Mouse (Mus musculus): ENCODE data around the gene Shisal2a.

Gene Shisal2a

DNA sequence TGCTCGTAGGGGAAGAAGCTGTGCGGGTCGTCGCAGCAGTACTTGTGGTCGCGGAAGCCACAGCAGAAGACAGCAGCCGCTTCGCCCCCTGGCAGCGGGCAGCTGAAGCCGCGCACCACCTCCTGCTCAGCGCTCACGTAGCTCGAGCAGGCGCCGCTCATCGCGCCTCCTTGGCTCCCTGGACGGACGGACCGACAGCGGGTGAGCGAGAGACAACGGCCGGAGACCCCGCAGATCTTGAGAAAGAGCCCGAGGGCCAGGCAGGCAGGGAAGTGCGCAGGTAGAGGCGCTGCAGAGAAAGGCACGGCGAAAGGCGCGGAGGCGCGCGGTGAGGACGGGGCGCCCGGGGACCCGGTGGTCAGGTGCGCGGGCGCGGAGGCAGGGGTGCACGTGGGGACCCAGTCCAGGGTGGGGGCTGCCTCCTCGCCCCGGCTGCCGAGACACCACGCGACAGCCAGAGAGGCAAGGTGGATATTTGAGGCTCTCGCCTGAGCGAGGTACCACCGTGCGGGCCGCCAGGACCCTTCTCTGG, at the start of gene Shisal2a:
Gene Shisal2a, minus strand, starts transcription at position 167 of the 532 bp plus-strand sequence.
- peak; percentile 15 for DNase-seq

DNA sequence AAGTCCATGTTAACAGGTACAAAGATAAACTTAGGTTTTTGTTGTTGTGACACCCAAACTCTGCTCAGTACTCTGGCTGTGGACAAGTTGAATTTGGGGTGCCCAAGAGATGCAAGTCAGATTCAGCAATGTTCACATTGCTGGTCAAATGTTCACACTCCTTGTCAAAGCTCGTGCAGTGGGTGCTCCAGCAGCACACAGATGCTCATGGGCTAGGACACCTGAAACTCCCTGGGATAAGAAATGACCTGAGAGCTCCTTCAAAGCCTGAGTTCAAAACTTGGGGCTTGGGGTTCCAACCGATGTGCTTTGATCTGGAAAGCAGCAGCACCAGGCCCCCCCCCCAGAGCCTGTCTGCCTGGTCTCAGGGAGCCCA, 48.4 kb upstream of the Shisal2a start:
- DNase-seq, result no peak

DNA sequence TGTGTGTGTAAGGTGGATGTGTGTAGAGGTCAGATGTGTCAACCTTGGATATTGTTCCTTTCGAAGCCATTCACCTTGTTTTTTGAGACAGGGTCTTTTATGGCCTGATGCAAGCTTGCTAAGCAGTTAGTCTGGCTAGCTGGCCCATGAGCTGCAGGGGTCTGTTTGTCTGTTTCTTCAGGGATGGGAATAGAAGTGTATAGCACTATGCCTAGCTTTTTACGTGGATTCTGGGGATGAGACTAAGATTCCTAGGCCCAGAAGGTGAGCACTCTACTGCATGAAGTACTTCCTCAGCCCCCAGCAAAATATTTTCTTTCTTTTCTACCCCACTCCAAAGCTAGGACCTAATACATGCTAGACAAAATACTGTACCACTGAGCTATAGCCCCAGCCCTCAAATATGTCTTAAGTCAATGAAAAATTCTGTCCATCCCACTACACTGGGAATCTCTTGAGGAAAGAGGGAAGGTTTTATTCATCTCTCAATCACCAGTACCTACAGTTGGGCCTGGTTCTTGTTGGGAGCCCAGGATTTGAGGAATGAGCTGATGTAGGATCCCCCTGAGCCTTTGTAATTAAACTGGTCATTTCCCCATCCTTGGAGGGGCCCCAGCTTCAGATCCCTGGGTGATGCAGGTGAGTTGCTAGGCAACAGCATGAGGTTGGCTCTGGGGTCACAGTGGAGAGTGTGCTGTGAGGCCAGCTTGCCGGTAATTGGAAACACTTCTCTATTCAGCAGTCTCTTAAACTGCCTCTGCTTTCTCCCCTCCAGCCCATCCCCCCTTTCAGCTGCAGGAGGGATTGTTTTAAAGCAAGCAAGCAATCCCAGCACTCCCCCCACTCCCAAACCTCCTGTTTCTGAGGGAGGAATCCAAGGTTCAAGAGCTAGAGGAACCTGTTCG, 47.8 kb upstream of the Shisal2a start:
- DNase-seq, result peak; percentile 25

DNA sequence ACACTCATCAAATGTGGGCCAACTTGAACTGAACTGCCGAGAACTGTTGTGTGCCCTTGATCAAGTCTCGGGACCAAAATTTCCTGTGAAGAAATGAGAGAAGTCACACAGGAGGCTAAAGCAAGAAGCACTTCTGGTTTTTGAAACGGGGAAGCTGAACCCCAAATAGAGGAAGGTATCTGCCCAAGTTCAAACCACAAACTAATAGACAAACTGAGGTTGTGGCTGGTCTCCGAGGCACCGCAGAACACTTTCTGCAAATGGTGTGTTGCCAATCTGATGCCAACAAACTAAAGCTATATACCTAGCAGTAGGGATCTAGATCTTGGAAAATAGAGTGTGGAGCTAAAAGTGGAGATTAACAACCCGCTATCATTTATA, 45.2 kb upstream of the Shisal2a start:
- DNase-seq, result no peak

DNA sequence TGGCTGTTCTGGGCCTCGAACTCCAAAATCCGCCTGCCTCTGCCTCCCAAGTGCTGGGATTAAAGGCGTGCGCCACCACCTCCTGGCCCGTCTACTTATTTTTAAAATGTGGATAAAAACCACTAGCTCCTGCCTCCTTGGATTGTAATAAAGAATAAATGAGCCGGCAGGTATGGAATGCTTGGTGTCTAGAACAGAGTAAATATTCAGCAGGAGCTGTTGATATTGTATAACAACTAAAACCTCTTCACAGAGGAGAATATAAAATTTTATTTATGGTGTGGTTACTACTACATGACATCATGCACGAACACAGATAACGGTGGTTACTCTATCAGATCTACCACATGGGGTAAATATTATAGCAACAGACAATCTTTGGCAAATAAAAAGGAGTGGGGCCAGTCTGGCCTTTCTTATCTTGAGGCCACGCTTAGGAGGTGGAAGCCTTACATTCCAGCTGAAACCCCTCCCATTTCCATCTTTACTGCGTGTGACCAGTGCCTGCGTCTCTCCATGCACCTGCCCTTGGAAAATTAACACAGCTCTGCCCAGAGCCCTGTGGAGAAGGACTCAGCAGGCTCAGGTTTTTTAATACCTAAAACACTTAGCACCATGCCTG, 44.7 kb upstream of the Shisal2a start:
- DNase-seq, result no peak

DNA sequence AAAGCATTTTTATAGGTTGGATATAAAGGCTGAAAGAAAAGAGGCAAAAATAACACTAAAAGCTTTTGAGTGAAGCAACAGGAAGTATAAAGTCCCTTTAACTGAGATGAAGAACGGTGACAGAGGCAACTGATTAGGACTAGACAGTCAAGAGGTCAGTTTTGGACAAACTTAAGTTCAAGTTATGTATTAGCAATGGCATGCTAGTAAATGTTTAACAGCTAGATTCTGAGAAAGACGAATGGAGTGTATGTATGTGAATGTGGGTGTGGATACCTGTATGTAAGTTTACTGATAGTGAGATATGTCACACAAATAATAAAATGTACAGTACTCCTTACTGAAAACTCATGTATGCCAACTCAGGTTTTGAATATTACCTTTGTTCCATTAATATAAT, 41.4 kb upstream of the Shisal2a start:
- DNase-seq, result no peak

DNA sequence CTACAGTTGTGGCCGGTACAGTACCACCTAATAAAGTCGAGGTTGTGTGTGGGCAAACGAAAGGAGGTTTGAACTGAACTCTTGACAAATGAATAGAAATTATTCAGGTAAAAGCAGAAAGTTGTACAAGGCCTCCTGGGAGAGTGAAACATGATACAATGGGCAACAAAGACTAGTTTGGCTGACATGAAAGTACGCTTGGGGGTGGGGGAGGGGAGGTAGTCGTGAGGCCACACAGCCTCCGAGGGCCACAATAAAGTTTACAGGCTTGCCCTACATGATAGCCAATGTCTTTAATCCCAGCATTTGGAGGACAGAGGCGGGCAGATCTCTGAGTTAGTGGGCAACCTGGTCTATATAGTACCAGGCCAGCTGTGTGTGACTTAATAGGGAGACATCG, 24.5 kb upstream of the Shisal2a start:
- DNase-seq, result no peak

DNA sequence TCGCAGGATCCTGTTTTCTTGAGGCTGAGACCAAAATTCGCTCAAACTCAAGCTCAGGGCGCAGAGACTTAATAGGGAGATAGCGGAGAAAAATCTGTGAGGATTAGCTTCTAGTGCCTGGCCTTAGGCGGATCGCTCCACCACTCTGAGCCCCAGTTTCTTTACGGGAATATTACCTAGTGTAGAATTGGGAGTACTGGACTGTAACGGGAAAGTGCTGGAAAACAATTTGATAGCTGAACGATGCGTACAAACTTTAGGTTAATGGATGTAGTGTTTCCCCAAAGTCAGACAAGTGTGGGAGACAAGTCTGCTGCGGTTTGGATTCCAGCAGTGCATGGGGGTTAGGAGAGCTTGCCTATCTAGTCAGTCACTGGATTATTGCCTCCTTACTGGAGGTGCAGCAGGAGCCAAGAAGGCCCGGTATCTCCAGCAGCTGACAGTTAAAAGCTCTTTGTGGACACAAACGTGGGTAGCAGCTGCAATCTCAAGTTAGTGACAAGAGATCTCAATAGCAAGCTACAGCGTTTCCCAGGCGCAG, 23.8 kb upstream of the Shisal2a start, which contains the start of gene Gpx7:
Gene Gpx7, minus strand, starts transcription at position 101 of the 541 bp plus-strand sequence.
- DNase-seq, result no peak

DNA sequence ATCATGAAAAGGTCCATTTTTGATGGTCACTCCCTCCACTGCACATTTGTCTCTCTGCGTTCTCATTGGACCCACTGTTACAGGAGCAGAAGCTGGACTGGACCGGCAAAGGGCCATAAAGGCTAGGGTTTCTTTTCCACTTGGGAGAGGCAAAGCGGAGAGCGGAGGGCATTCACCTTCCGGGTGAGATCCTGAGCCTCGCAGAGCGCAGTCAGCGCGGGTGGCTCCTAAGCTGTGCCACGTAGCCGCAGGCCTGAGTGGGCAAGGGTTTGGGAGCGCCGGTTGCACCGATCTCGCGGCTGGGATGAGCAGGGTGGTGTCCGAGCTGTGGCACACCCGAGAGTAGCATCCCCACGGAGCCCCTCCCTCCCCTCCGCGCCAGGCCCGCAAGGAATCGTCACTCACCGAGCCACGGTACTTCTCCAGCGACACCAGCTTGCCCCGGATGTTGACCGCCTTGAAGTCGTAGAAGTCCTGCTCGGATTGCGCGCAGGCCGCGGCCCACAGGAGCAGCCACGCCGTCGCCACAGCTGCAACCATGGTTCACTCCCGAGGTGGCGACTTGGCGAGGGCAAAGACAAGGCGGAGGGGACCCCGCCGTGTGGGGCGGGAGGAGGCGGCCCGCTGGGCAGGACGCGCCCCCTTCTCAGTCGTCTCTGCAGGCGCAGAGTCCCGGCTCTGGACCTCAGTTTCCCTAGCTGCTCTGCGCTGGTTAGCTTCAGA, 23.1 kb upstream of the Shisal2a start:
- DNase-seq, result no peak

DNA sequence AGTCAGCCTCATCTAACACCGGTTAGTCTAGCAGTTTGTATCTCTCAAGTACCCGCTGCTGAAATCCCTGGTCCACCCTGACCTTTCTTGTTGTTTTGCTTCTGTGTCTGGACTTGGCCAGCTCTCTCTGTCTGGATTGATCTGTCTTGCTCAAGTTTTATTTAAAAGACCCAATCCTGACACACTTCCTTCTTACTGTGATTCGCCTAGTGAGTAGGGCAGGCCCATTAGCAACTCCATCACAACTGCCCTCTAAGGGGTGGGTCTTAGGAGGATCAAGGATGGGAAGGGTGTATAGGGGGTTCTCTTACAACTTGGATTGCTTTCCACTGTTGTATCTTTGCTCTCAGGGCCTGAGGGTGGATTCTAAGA, 22.6 kb upstream of the Shisal2a start:
- no peak for DNase-seq

DNA sequence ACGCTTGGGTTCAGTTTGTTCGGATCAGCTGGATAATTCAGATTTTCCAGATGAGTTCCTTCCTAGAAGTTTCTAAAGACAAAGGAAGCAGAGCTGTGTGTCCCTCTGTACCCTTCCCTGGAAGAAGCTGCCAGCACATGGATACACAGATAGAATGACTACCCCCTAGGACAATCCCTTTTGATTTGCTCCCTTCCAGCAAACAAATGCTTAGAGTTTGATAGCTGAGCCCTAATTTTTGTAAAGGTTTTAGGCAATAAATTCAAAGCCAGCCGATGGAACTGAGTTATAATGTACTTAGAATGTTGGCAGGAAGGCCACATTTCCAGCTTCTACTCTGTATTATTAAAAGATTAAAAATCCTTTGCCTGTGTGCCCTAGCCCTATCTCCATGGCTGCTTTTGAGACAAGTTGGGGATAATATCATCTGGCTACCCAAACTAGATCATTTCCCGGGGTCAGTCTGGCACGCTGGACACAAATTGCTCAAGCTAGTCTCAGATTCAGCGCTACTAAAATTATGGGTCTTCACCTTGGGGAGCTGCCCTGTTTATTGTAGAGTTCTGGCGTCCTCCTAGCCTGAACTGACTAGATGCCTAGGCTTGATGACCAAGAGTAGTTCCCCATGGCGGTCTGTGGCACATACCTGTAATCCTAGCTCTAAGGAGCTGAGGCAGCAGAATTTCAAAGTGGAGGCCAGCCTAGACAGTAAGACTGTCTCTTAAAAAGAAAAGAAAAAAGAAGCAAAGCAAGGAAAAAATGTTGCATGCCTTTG, 20.9 kb upstream of the Shisal2a start:
- no peak for DNase-seq

DNA sequence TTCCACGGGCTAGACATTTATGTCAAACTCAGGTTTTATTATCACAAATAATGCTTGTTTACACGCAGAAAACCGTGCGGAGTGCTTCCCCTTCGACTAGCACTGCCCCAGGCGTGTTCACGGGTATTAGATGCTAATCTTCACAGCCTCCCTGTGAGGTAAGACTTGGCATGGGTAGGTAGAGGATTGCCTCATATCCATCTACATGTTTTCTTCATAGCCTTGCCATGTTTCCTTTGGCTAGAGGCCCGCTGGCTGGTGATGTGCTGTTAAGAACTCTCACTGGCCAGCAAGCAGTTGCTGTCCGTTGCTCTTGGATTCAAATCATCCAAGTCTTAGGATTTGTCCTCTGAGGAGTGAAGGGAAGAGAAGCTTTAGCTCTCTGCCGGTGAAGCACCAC, 17.2 kb upstream of the Shisal2a start:
- DNase-seq, result no peak

DNA sequence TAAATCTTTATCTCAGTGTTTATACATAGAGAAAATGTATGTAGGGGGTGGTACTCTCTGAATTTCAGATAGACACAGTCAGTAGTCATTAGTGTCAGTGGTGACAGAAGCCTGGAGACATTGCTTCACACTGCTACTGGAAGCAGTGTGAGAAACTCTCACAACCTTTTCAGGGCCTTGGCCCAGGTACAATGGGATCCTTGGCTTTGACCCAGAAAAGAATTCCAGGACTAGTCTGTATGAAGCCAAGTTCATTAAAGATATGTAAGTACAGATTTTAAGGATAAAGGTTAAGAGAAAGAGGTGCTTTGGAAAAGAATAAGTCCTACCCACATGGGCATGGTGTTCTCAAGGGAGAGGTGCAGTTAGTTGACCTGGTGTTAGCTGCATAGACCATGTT, 11.1 kb upstream of the Shisal2a start:
- no peak for DNase-seq

DNA sequence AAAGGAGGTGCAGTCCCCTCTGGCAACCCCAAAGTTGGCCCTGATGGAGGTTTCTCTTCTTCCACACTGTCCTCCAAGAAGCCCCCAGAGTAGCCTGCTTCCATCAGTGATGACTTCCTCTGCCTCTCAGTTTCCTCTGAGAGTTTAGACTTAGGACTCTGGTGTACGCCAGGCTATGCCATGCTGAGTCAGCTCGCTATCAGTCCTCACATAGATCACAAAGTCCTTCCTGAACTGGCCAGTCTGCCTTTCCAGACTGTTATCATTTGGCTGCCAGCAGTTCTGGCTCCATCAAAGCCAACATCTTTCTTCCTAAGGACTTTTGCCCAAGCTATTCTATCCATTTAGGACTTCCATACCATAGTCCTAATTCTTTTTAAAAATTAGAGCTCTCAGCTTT, 9.4 kb upstream of the Shisal2a start:
- DNase-seq, result no peak

DNA sequence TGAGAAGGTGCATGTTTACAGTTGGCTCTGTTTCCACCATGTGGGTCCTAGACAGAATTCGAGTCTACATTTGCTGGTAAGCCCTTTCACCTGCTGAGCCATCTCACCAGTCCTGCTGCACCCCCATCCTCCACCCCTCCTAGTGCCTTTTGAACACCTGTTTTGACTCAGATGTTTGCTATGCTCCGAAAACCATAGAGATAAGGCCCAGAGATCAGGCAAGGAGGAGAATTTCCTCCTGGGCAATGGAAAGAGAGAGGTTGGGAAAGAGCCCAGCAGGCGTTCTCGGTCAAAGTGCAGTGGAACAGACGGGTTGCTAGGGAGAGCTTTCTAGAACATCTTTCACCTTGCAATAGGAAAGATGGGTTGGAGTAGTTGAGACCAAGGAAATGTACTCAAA, 8.0 kb upstream of the Shisal2a start:
- no peak for DNase-seq

DNA sequence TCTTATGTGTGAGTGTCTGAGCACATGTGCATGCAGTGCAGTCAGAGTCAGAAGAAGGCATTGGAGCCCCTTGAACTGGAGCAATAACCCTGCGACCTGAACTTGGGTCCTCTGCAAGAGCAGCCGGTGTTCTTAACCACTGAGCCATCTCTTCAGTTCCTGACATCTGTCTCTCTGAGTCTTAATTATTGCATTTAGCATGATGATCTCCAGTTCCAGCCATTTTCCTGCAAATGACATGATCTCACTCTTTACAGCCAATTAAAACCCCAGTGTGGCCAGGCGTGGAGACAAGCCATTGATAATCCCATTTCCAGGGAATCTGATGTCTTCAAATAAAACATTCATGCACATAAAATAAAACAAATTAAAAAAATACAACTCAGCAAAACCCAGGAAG, 5.6 kb upstream of the Shisal2a start:
- DNase-seq, result no peak

DNA sequence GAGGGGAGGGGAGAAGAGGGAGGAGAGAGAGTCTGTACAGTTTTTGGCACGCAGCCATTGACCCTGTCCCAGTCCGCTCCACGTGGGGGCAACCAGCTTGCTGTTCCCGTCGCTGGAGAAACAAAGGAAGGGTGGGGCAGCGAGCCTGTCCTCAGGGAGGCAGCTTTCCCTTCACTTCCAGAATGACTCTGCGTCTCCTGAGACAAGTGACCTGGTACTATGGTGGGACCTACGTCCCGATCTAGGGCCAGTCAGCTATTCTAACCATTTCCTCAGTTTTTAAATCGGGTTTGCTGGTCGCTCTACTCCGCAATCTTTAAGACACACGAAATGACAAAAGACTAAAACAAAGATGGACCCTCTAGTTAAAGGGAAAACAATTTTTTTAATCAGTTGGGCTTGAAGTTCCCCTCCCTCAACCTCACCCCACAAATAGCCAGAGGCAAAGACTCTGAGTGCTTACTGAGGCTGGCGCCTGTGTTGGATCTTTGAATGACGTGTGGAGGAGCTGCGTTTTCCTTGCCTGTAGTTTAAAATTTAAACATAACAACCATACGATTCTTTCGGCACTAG, 4.6 kb upstream of the Shisal2a start:
- DNase-seq, result peak; percentile 74

DNA sequence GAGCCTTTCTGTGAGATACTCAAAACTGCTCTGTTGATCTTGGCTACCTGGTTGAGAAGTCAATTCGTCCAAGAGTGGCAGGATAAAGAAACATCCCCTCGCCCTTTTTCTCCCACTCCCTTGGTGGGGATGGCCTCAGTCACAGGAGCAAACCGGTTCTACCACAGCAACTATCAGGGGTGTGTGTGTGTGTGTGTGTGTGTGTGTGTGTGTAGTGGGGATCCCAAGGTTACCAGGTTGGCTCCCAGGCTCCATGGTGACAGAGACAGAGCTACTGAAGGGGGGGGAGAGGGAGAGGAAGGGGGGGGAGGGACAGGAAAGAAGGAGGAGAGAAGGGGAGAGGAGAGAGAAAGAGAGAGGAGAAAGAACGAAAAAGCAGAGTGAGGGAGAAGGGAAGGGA, 4.0 kb upstream of the Shisal2a start:
- DNase-seq, result no peak

DNA sequence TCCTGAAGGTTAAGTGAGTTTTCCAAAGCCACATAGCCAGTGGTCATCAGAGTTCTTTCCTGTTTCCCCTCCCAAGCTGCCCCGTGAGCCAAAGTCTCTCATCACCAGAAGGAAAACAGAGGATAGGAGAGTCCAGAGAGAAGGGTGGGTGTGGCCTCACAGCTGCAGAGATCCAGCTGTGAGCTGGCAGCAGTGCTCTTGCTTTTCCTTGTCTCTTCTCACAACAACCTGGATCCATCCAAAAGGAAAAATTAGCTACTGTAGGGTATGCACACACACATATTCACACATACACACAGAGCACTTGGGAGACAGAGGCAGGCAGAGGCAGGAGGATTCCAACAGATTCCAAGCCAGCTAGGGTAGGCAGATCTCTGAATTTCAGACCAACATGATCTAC, 2.9 kb upstream of the Shisal2a start:
- no peak for DNase-seq

DNA sequence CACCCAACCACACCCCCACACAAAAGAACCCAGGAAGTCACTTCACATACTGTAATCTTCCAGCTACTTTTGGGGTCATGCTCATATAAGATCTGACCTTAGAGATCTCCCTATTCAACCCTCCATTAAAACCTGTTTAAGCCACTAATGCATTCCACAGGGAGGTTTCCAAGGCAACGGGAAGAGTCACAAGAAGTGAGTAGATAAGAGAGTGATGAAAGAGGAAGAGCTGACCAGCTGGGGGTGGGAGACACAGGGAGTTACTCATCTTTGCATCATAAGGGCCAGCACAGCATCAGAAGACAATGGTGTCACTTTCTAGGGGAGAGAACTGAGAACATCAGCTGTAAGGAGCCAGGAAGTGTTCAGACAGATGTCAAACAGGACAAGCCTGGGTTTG, 3.0 kb downstream of the Shisal2a start:
- no peak for DNase-seq

DNA sequence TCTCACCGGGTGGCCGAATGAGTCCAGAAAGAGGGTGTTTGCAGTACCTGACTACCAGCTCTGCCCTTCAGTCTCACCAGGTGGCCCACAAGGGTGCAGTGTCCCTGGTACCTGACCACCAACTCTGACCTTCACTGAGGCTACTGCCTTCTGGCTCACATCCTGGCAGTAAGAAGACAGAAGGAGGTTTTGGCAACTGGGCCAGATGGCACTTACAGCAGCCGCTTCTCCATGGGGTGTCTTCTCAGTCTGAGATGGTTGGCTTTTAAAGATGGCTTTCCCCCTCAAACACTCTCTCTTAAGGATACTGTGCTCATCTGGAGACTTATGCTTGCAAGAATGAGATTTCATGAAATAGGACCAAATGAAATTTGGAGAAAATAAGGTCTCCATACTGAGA, 3.7 kb downstream of the Shisal2a start:
- no peak for DNase-seq

DNA sequence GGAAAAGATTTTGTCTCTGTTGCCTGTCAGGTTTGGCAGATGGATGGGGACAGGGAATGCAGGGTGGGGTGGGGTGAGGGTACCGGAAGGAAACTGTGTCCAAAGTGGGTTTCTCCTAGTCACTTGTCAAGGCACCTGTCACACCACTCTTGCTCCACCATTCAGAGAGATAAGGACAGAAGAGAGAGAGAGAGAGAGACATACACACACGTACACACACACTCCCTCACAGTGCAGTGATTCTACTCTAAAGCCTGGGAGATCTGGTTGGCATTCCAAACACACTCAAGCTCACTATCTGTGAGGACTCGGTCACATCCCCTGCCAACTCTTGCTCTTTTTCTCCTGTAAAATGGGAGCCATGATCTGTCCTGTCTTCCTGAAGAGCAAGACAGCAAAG, 11.0 kb downstream of the Shisal2a start:
- DNase-seq, result no peak
